Mouse (Mus musculus): ENCODE results near the gene Klk10. TPM values are rescaled to one million over a fixed set of nuclear protein-coding genes. Genes with fewer than 3 reads are reported as not detected.
A peak's percentile ranks its signal among the peaks of the same experiment; 100 is the strongest.

Klk10 gene
- total RNA-seq, 2 experiments from 2014 or later = 0.20 to 0.49 TPM

DNA sequence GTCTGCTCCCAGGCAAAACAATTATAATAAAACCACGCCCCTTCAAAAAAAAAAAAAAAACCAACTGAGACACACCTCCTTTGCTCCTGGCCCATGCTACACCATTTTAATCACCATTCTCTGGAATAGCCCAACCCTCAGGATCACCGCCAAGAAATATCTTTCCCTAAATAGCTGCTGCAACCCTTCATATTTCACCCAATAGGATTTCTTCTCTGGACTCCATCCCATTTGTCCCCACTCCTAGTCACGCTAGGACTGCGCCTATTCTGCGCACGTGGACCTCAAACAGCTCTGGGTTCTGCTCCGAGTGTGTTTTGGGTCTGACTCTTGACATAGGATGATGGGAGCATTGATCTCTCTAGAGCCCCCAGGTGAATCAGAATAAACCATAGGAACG, 15.5 kb downstream of the Klk10 start:
- DNase-seq = peak in 1 of 2 experiments; percentile 29

DNA sequence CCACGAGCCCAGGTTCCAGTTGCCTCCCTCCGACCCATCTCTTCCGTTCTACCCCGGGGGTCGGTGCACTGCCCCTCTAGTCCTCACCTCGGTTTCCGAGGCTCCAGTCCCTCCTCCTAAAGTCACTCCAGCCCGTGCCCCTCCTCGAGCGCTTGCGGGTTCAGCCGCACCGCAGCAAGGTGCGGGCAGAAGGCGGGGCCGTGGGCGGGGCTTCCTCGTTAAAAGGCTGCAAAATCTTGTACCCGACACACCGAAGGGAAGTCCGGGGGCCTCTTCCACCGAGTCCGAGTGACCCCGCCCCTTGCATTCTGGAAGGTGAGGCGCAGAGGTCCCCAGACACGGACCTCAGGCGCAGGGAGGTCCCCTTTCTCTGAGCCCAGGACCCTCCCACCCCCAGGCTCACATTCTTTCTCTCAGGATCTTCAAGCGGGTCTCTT, 16.5 kb downstream of the Klk10 start, which contains the start of gene Klk8:
Gene Klk8 (plus strand): TSS at position 245 of the 437 bp plus-strand sequence.
- DNase-seq = peak; percentile 49 to 51

DNA sequence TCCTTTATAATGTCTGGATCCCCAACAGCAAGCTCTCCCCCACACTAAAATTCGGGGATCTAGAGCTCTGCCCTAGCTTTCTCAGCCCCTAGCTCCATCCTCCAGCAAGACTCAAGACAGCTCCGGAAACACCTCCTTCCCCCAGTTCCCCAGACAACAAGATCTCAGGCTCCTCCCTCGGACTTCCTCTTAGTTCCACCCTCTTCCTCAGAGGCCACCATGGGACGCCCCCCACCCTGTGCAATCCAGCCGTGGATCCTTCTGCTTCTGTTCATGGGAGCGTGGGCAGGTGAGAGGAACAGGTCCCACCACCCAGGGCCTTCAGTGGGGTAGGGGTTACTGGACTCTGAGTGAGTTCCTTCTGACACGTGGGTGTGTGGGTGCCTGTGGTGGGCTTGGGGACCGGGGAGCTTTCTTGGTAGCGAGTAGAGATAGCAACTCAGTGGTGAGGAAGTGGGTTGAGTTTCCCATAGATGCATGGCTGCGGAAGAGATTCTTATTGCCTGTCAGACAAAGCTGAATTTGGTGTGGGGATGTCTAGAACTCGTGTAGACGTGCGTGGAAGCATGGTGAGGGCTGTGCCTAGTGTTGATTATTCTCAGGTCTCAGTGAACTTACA, 17.1 kb downstream of the Klk10 start:
- DNase-seq = peak; percentile 37 to 63

DNA sequence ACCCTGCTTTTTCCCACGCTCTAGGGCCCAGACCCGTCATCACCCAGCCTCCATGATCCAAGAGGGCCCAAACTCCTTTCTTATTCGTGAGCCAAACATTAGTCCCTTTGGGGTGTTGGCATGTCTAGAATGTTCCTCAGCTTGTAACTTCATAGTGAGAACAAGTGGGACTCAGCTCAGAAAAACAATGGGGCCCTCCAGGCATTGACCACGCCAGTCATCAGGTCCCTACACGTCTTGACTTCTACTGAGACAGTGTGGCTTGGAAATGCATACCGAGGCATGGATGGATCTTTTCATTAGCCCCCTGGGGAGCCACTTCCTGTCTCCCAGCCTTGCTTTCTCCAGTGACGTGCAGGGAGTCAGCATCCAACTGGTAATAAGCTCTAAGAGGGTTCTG, 19.0 kb downstream of the Klk10 start:
- DNase-seq = no peak

DNA sequence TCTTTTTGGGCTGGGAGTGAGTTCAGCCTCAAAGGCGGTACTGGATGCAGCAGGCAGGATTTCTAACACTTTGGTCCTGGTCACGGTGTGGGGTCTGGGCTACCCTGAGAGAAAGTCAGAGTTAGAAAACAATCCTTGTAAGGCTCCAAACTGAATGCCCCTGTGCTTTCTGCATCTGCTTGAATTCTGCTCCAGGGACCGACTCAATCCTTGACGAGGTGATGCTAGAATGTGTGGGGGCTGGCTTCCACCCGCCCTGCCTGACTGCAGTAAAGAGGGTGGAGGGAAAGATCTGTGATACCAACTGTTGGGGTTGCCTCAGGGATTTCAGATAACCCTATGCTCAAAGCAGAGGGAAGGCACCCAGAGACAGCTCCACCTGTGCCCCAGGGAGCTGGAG, 30.2 kb downstream of the Klk10 start, which contains the start of gene Klk7:
Gene Klk7 (plus strand): TSS at position 301 of the 400 bp plus-strand sequence.
- no peak for DNase-seq

DNA sequence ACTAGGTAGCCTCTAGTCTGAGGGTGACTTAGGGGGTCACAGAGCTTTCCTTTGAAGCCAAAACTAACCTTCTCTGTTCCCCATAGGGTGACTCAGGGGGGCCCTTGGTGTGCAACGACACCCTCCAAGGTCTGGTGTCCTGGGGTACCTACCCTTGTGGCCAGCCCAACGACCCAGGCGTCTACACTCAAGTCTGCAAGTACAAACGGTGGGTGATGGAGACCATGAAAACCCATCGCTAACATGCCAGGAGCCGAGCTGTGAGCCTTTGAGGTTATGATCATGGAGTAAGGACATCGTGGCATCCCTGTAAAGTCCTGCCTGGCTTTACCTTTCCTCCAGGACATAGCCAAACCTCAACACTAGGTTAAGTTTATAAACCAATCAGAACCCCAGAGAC, 34.4 kb downstream of the Klk10 start:
- no peak for DNase-seq

DNA sequence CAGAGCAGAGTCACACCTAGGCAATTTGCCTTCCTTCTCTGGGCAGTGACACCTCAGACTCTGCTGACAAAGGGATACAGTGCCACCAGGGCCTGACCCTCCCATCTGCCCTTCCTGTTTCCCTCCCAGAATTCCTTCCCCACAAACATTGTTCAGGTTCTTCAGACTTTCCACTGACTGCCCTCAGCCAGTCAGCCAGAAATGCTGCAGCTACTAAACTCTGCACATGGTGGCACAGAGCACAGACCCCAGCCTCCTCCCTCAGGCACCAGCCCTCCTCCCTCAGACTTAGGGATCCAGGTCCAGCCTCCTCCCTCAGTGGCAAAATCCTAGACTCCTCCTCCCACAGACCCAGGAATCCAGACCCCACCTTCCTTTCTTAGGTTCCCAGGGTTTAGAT, 35.9 kb downstream of the Klk10 start:
- no peak for DNase-seq

DNA sequence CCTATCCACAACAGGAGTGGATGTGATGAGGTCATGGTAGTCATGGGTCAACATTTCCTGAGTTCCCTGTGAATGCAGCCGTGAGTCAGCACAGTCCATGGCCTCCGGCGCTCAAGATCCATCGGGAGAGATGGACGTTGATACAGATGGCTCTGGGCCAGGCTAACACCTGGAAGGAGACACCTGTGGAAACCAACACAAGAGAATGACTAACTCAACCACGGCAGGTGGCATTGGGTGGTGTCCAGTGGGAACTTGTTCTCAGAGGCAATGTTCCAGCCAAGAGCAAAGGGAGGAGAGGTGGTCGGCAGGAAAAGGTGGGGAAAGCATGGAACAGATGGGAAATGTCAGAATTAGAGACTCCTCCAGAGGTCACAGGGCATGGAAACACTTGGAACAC, 40.7 kb downstream of the Klk10 start:
- no peak for DNase-seq

DNA sequence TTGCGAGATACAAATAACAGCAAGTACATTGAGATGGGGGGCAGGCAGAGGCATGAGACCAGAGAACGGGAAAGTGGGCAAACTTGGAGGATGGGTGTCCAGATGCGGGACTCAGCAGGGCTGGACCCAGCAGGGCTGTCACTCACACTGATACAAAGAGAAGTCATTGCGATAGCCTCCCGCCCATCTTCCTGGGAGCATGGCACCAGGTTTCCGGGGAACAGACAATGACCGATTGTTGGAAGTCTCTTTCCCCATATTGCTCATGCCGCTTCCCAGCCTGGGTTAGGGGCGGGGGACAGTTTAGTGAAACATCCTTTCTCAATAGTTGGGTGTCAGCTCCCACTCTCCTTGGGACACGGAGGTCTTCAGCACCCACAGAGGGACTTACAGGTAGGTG, 43.4 kb downstream of the Klk10 start, which contains the start of gene Klk6:
Gene Klk6 (plus strand): TSS at position 301 of the 400 bp plus-strand sequence.
- DNase-seq = no peak

DNA sequence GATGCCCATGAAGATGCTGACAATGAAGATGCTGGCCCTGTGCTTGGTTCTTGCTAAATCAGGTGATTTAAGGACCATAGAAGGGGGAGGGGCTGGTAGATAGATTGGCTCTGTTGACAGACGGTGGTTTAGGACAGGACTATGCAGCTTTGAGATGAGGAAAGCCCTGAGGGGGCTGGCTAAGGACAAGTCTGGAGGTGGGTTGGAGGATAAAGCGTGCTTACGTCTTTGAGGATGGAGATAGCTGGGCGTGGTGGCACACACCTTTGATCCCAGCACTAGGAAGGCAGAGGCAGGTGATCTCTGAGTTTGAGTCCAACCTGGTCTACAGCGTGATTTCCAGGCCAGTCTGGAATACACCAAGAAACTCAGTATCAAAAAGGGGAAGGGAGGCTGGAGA, 45.2 kb downstream of the Klk10 start:
- DNase-seq = no peak

DNA sequence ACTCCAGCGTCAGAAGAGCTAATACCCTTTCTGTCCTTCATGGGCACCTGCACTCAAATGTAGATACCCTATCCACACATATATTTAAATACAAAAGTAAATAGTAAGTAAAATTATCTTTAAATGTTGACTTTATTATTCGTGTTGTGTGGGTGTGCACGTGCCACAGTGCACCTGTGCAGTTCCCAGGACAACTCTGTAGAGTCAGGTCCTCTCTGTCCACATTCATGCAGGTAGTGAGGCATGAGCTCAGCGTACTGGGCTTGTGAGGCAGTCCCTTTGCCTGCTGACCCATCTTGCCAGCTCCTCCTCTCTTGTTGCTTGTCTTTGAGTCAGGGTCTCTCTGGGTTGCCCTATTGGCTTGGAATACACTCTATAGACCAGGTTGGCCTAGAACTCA, 46.9 kb downstream of the Klk10 start:
- DNase-seq = no peak

DNA sequence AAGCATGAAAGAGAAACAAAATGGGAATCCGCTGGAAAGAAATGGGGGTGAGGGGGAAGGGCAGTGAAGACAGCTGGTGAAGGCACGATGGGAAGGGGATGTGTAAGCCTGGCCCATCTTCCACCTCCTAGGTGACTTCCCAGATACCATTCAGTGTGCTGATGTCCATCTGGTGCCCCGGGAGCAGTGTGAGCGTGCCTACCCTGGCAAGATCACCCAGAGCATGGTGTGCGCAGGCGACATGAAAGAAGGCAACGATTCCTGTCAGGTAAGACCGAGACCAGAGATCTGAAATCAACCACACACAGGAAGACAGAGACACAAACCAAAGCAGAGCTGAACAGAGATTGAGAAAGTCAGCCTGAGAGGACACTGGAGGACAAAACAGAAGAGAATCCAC, 48.2 kb downstream of the Klk10 start:
- no peak for DNase-seq

Other genes with a start within 250 kb of the Klk10 start
- gene Cd33, start 236.6 kb upstream of the Klk10 start, total RNA-seq (2021) = 1 to 10 TPM; 2.3 to 3.0 TPM
- under 1 TPM; 0.79 to 0.85 TPM for gene Zfp658, start 218.8 kb upstream of the Klk10 start, total RNA-seq (2021)
- 1 to 10 TPM; 4.4 to 8.2 TPM for gene Zfp719, start 201.4 kb upstream of the Klk10 start, total RNA-seq (2021)
- gene Zfp819, start 173.9 kb upstream of the Klk10 start, total RNA-seq (2021) = not detected
- gene Ceacam18, start 146.3 kb upstream of the Klk10 start, total RNA-seq (2021) = not detected
- 1 to 10 TPM; 1.4 to 1.6 TPM for gene Siglece, start 120.9 kb upstream of the Klk10 start, total RNA-seq (2021)
- 1 to 10 TPM; 2.7 to 3.1 TPM for gene Ctu1, start 109.0 kb upstream of the Klk10 start, total RNA-seq (2021)
- gene Klk14, start 90.6 kb upstream of the Klk10 start, total RNA-seq (2021) = under 1 TPM; 0.23 to 0.47 TPM
- not detected for gene Klk13, start 68.5 kb upstream of the Klk10 start, total RNA-seq (2021)
- gene Klk12, start 12.1 kb upstream of the Klk10 start, total RNA-seq (2021) = not detected
- gene Klk11, start 6.4 kb upstream of the Klk10 start, total RNA-seq (2021) = under 1 TPM in 1 of 2 experiments, not detected in 1; 0.30 TPM
- not detected for gene Klk9, start 10.9 kb downstream of the Klk10 start, total RNA-seq (2021)
- 10 to 100 TPM in 1 of 2 experiments, 1 to 10 TPM in 1; 8.9 to 10.2 TPM for gene Klk8, start 16.5 kb downstream of the Klk10 start, total RNA-seq (2021)
- not detected for gene Klk7, start 30.3 kb downstream of the Klk10 start, total RNA-seq (2021)
- gene Klk6, start 43.5 kb downstream of the Klk10 start, total RNA-seq (2021) = not detected
- gene Klk5, start 60.9 kb downstream of the Klk10 start, total RNA-seq (2021) = not detected
- not detected for gene Klk4, start 100.1 kb downstream of the Klk10 start, total RNA-seq (2021)
- not detected for gene Klk15, start 152.7 kb downstream of the Klk10 start, total RNA-seq (2021)
- not detected for gene Klk1b8, start 169.6 kb downstream of the Klk10 start, total RNA-seq (2021)
- not detected for gene Klk1b1, start 185.7 kb downstream of the Klk10 start, total RNA-seq (2021)
- not detected for gene Klk1b9, start 195.0 kb downstream of the Klk10 start, total RNA-seq (2021)
- gene Klk1b11, start 214.8 kb downstream of the Klk10 start, total RNA-seq (2021) = not detected
- 1 to 10 TPM; 2.8 to 4.1 TPM for gene Klk1b26, start 231.1 kb downstream of the Klk10 start, total RNA-seq (2021)